Mouse (Mus musculus) forebrain, embryonic 11.5 days (tissue): ENCODE results near the gene Rnaseh2b. TPM values are rescaled to one million over a fixed set of nuclear protein-coding genes. Genes with fewer than 3 reads are reported as not detected.

Experiments used
- ATAC-seq: fragments of 200-750 bp; cut with Nextera tagmentation; replicated peaks from 2 replicates; pipeline ENCODE4 v1.8.0; 2017; ENCODE audit warnings: moderate TSS enrichment; ENCODE audit not compliant: low FRiP score
- DNase-seq: peaks from one replicate; pipeline ENCODE4 v3.0.0-alpha.2; 2017; ENCODE audit warnings: low spot score
- H3K27ac ChIP-seq: fragments of 300-500 bp; sonication (generic); 2 replicates; pipeline ENCODE4 v1.5.1; 2014; ENCODE audit warnings: low read depth, low read length
- H3K27me3 ChIP-seq: fragments of 300-500 bp; sonication (generic); 2 replicates; pipeline ENCODE4 v1.6.1; 2014; ENCODE audit warnings: mild to moderate bottlenecking, low read length, mixed read lengths; ENCODE audit not compliant: control insufficient read depth, insufficient read depth
- H3K36me3 ChIP-seq: fragments of 300-500 bp; sonication (generic); 2 replicates; pipeline ENCODE4 v1.6.1; 2014; ENCODE audit warnings: mild to moderate bottlenecking, low read length, moderate library complexity, mixed read lengths; ENCODE audit not compliant: control insufficient read depth, insufficient read depth
- H3K4me1 ChIP-seq: fragments of 300-500 bp; sonication (generic); replicated peaks from 2 replicates; pipeline ENCODE4 v1.6.1; 2014; ENCODE audit warnings: low read length, mixed read lengths; ENCODE audit not compliant: control insufficient read depth, insufficient read depth
- H3K4me2 ChIP-seq: fragments of 300-500 bp; sonication (generic); 2 replicates; pipeline ENCODE4 v1.6.1; 2014; ENCODE audit warnings: low read depth, mild to moderate bottlenecking, low read length, moderate library complexity, mixed read lengths; ENCODE audit not compliant: severe bottlenecking
- H3K4me3 ChIP-seq: fragments of 300-500 bp; sonication (generic); 2 replicates; pipeline ENCODE4 v1.5.1; 2014; ENCODE audit warnings: low read depth, low read length
- H3K9ac ChIP-seq: fragments of 300-500 bp; sonication (generic); 2 replicates; pipeline ENCODE4 v1.6.1; 2014; ENCODE audit warnings: low read length
- H3K9me3 ChIP-seq: fragments of 300-500 bp; sonication (generic); 2 replicates; pipeline ENCODE4 v1.6.1; 2016; ENCODE audit warnings: low read length, mixed read lengths; ENCODE audit not compliant: control insufficient read depth
- WGBS: fragments of 180-500 bp; shearing (Covaris S2); extraction: QIAGEN DNeasy Blood & Tissue Kit; methylation state at CpG from one replicate; pipeline ENCODE4 v1.1.7; 2014; 5-methylcytosine and 5-hydroxymethylcytosine counted together
- polyA plus RNA-seq: library from polyadenylated mRNA; unstranded; fragments of >200 nt; fragmentation: Nextera tagmentation; extraction: Ambion mirVana; gene quantifications from 2 replicates; pipeline ENCODE4 v1.2.1, GENCODE M21; 2014

The Rnaseh2b gene
- polyA plus RNA-seq, 1 experiment from 2014 or later = 71.7 TPM

DNA sequence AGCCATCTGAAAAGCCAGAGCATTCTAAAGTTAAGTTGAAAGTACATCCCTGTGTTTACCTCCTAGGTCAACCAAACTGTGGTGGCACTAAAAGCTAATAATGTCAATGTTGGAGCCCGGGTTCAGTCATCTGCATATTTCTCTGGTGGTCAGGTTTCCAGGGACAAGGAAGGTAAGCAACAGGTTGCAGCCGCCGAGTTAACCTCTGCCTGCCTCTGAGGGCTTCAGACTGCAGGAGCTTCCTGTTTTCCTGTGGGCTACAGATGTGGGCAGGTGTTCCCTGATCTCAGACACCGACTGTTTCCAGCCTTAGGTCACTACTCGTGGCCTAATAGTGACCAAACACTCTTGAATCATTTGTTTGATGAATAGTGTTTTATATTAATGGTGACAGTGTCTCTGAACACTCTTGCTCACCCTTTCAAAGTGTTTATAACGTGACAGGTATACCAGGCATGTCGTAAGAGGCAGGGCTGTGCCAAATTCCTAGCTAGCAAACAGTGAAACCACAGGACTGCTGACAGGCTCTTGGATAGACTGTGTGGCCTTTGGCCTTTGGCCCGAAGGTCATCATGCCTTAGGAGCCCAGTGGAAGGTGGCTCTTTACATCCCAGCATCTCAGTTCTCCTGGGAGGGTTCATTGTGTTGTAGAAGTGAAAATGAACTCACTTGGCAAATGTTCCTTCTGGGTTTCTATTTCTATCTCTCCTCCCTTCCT lies 69.0 kb downstream of the Rnaseh2b start:
- H3K9ac ChIP-seq = no peak overlapping the region
- 87% methylated on average over 8 of the region's 8 CpGs for WGBS
- no peak overlapping the region for H3K27ac ChIP-seq
- no peak overlapping the region for H3K4me2 ChIP-seq
- no peaks in the 10 kb centered on the region for H3K4me1 ChIP-seq
- DNase-seq (no peak), ATAC-seq (no peak)
- H3K9me3 ChIP-seq = no peaks in the 10 kb centered on the region
- H3K27me3 ChIP-seq = no peaks in the 10 kb centered on the region
- no peak overlapping the region for H3K4me3 ChIP-seq
- no peaks in the 10 kb centered on the region; the same call in 1 of the 2 replicates for H3K36me3 ChIP-seq

DNA sequence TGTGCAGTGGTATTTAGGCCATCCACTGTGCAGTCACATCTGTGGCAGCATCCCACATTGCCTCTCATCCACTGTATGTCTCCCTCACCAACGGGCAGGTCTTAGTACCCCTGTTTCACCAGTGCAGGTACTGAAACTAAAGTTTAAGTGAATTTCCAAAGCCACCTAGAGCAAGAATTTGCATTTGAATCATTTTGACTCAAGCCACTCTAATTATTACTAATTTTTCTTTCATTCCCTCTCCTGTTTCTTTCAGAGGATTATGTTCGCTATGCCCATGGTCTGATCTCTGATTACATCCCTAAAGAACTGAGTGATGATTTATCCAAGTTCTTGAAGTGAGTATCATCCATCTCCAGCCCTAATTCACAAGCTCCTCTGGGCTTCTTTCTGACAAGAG lies 71.4 kb downstream of the Rnaseh2b start:
- H3K27ac ChIP-seq = no peak overlapping the region
- no peak overlapping the region for H3K4me2 ChIP-seq
- H3K36me3 ChIP-seq = no peaks in the 10 kb centered on the region; the same call in 1 of the 2 replicates
- no peak overlapping the region for H3K4me3 ChIP-seq
- H3K9me3 ChIP-seq = no peaks in the 10 kb centered on the region
- no peak for DNase-seq
- no peaks in the 10 kb centered on the region for H3K27me3 ChIP-seq
- WGBS = 93% methylated on average over 2 of the region's 2 CpGs
- H3K9ac ChIP-seq = no peak overlapping the region
- H3K4me1 ChIP-seq = no peaks in the 10 kb centered on the region
- ATAC-seq = no peak

GRCm38 (mm10) chr14:62370819-62371218 lies 78.4 kb downstream of the Rnaseh2b start:
- Histone ChIP-seq H3K4me2 (no peak overlapping the region), H3K27me3 (no peaks in the 10 kb centered on the region), H3K9me3 (no peaks in the 10 kb centered on the region), H3K4me3 (no peak overlapping the region), H3K9ac (no peak overlapping the region), H3K27ac (no peak overlapping the region), H3K4me1 (no peaks in the 10 kb centered on the region), H3K36me3 (no peaks in the 10 kb centered on the region)
- no peak for ATAC-seq
- no peak for DNase-seq
- 81% methylated on average over 6 of the region's 6 CpGs for WGBS

DNA sequence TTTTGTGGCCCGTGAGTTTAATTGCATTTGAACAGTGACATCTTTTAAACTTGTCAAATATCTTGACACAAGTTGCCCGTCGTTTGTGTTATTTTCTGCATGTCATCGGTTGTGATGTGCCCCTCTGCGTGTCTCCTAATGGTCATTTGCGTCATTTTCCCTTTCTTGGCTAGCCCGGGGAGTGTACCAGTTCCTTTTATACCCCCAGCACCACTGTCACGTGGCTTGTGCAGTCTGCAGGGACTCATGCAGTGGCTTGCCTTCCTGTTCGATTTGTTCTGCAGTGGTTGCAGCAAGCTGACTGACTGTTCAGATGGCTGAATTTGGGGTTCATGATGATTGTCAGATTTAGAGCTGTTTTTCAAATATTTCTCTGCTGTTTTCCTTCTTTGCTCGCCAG lies 81.6 kb downstream of the Rnaseh2b start:
- no peaks in the 10 kb centered on the region; the same call in 1 of the 2 replicates for H3K36me3 ChIP-seq
- H3K9ac ChIP-seq = no peak overlapping the region
- no peak overlapping the region for H3K4me3 ChIP-seq
- no peak overlapping the region for H3K27ac ChIP-seq
- H3K4me1 ChIP-seq = no peaks in the 10 kb centered on the region
- H3K27me3 ChIP-seq = no peaks in the 10 kb centered on the region
- DNase-seq = no peak
- no peaks in the 10 kb centered on the region for H3K9me3 ChIP-seq
- ATAC-seq = no peak
- H3K4me2 ChIP-seq = no peak overlapping the region
- WGBS = 81% methylated on average over 10 of the region's 10 CpGs

DNA sequence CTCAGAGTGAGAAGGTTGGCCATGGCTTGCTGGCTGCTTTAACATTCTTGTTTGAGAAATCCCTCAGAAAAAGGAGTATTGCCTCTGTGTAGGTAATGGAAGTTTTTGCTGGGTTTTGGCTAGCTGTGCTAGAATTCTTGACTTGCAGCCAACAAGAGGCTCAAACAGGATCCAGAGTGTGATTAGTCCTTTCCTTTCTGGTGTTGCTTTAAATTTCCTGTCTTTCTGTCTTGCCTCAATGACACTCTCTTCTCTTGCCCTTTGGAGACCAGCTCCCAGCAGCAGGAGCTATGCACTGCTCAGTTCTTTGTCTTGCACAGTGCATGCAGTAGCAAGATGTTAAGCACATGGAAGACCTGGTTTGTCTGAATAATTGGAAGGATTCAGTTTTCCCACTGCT lies 83.3 kb downstream of the Rnaseh2b start:
- no peaks in the 10 kb centered on the region for H3K9me3 ChIP-seq
- DNase-seq (no peak), ATAC-seq (no peak)

GRCm38 (mm10) chr14:62376115-62376514 lies 83.7 kb downstream of the Rnaseh2b start:
- WGBS = 84% methylated on average over 2 of the region's 2 CpGs
- H3K9me3 ChIP-seq = no peaks in the 10 kb centered on the region
- no peak overlapping the region for H3K9ac ChIP-seq
- H3K27me3 ChIP-seq = no peaks in the 10 kb centered on the region
- no peak overlapping the region for H3K27ac ChIP-seq
- ATAC-seq (no peak), DNase-seq (no peak)
- H3K36me3 ChIP-seq = no peaks in the 10 kb centered on the region; the same call in 1 of the 2 replicates
- H3K4me2 ChIP-seq = no peak overlapping the region
- H3K4me1 ChIP-seq = no peaks in the 10 kb centered on the region
- H3K4me3 ChIP-seq = no peak overlapping the region

More for the DNA sequence above, 83.3 kb downstream of the Rnaseh2b start:
- Histone ChIP-seq H3K4me3 (no peak overlapping the region), H3K36me3 (no peaks in the 10 kb centered on the region; the same call in 1 of the 2 replicates), H3K4me1 (no peaks in the 10 kb centered on the region), H3K9ac (no peak overlapping the region), H3K27me3 (no peaks in the 10 kb centered on the region), H3K4me2 (no peak overlapping the region), H3K27ac (no peak overlapping the region)

GRCm38 (mm10) chr14:62379391-62379790 lies 87.0 kb downstream of the Rnaseh2b start:
- ATAC-seq = no peak
- Histone ChIP-seq H3K27me3 (no peaks in the 10 kb centered on the region), H3K27ac (no peak overlapping the region), H3K36me3 (no peaks in the 10 kb centered on the region; the same call in 1 of the 2 replicates), H3K9ac (no peak overlapping the region), H3K4me1 (no peaks in the 10 kb centered on the region), H3K9me3 (no peaks in the 10 kb centered on the region), H3K4me2 (no peak overlapping the region), H3K4me3 (no peak overlapping the region)
- no peak for DNase-seq
- 97% methylated on average over 2 of the region's 2 CpGs for WGBS

- 69% methylated on average over 6 of the region's 6 CpGs for whole genome bisulfite sequencing
- Histone ChIP-seq H3K4me3 (no peak overlapping the region), H3K36me3 (no peaks in the 10 kb centered on the region; the same call in 1 of the 2 replicates), H3K4me2 (no peak overlapping the region), H3K9ac (no peak overlapping the region), H3K27ac (no peak overlapping the region), H3K4me1 (no peaks in the 10 kb centered on the region), H3K9me3 (no peaks in the 10 kb centered on the region), H3K27me3 (no peaks in the 10 kb centered on the region)
- DNase-seq (no peak), ATAC-seq (no peak)
Observed at GRCm38 (mm10) chr14:62380606-62381005, 88.2 kb downstream of the Rnaseh2b start.

DNA sequence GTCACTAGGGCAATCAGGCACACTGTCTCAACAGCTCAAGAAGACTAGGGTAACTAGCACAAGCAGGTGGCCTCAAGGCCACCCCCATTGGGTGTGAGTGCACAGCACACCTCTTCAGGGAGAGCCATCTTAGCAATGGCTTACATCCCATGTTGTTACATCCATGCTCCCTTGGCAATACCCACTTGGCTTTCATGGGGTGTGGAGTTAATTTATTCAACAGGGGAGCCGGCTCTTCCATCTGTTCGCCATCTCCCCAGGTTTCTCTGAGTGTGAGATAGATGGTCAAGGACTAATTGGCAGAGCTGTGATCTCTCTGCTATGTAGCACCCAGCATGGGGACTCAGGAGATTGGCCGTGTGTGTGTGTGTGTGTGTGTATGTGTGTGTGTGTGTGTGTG lies 90.7 kb downstream of the Rnaseh2b start:
- H3K4me3 ChIP-seq = no peak overlapping the region
- 90% methylated on average over 3 of the region's 3 CpGs for WGBS
- no peak overlapping the region for H3K4me2 ChIP-seq
- no peak overlapping the region for H3K9ac ChIP-seq
- no peaks in the 10 kb centered on the region; the same call in 1 of the 2 replicates for H3K36me3 ChIP-seq
- ATAC-seq (no peak), DNase-seq (no peak)
- no peak overlapping the region for H3K27ac ChIP-seq
- H3K9me3 ChIP-seq = no peaks in the 10 kb centered on the region
- H3K27me3 ChIP-seq = no peaks in the 10 kb centered on the region
- no peaks in the 10 kb centered on the region for H3K4me1 ChIP-seq
